Mouse (Mus musculus) frontal cortex, adult (tissue): Measurements from ENCODE around the gene Coa5.

ENCODE experiments used
- ATAC-seq: cut with Nextera tagmentation; 2 replicates; pipeline ENCODE4 v1.9.2; 2017; ENCODE audit warnings: mild to moderate bottlenecking, moderate library complexity, mixed read lengths; ENCODE audit not compliant: low TSS enrichment

The Coa5 gene

GRCm38 (mm10) chr1:37368125-37368524 is 61.8 kb downstream of the Coa5 start:
- peak; percentile 72 for ATAC-seq
